Mouse (Mus musculus) CD4-positive naive resting alpha-beta T cell, adult 57 days (primary cell): ENCODE results near the gene Trpm3. TPM values are rescaled to one million over a fixed set of nuclear protein-coding genes. Genes with fewer than 3 reads are reported as not detected.

Experiments
- total RNA-seq: library from RNA; stranded (reverse); gene quantifications from one replicate; pipeline ENCODE4 v1.2.4, GENCODE M21; 2023

Gene Trpm3
- total RNA-seq: not detected

DNA sequence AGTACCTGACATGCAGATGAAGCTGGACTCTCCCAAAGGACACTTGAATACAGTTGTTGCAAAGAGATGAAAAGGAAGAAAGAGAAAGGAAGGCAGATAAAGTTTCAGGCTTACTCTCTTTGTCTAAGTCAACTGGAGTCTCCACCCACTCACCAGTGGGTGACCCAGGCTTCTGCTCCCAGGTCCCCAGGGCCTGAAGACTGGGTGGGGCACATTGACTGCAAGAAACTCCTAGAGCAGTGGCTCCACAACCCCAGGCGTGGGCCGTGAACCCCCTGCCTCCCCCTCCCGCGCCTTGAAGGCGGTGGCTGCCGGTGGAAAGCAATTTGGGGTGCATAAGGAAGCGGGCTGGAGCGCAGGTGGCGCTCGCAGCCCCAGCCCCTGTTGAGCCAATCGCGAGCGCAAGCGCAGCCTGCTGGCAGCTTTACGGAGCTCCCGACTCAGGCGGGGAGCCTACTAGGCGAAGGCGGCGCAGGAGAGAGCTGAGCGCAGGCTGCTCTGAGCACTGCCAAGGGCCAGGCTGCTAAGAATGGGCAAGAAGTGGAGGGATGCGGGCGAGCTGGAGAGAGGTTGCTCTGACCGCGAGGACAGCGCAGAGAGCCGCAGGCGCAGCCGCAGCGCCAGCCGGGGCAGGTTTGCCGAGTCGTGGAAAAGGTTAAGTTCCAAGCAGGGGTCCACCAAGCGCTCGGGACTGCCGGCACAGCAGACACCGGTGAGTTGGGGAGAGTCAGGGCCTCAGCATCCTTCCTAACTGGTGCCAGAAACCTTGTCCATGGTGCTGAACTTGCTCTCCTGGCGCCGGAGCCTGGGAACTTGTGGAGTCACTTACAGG, at the start of gene Trpm3:
Gene Trpm3, plus strand, starts transcription at position 457 of the 832 bp plus-strand sequence.

